Mouse (Mus musculus): Measurements from ENCODE around the gene Dbi. TPM values are rescaled to one million over a fixed set of nuclear protein-coding genes. Genes with fewer than 3 reads are reported as not detected.

The Dbi gene
- polyA plus RNA-seq (2014; fragmentation: Nextera tagmentation; extraction: Ambion mirVana): 752 and 816 TPM in 2 replicates

- 1% methylated on average over 52 of the region's 52 CpGs for WGBS
- H3K9ac ChIP-seq (ENCODE audit: low read length): peak within 1 kb of the TSS; percentile 63
These were observed at the start of gene Dbi, which contains the start of gene 3110009E18Rik for GRCm38 (mm10) chr1:120120969-120121811. TSS of gene Dbi (minus strand) at chr1:120121078. TSS of gene 3110009E18Rik (plus strand) at chr1:120121187.

GRCm38 (mm10) chr1:120170307-120170706, 49.4 kb upstream of the Dbi start:
- WGBS: 85% methylated on average over 7 of the region's 7 CpGs
- DNase-seq (ENCODE audit: low spot score) (no peak), ATAC-seq (replicated peaks; ENCODE audit: low FRiP score, low TSS enrichment, low read depth) (no peak)
- Histone ChIP-seq H3K4me3 (ENCODE audit: low read depth, low read length) (no peak overlapping the region), H3K9ac (ENCODE audit: low read length) (no peak overlapping the region), H3K9me3 (ENCODE audit: control insufficient read depth, low read length) (no peaks in the 10 kb centered on the region), H3K4me1 (replicated peaks; ENCODE audit: control insufficient read depth, insufficient read depth, low read length) (no peaks in the 10 kb centered on the region), H3K27ac (ENCODE audit: low read depth) (no peak overlapping the region), H3K36me3 (ENCODE audit: control insufficient read depth, insufficient read depth, low read length) (no peaks in the 10 kb centered on the region), H3K4me2 (ENCODE audit: low read length) (no peak overlapping the region), H3K27me3 (replicated peaks; ENCODE audit: control insufficient read depth, insufficient read depth, low read length) (no peaks in the 10 kb centered on the region)

More at GRCm38 (mm10) chr1:120120969-120121811, at the start of gene Dbi, which contains the start of gene 3110009E18Rik:
- ATAC-seq (replicated peaks; ENCODE audit: low FRiP score, low TSS enrichment, low read depth): peak; percentile 94
- peaks cover 14% of the 10 kb centered on the region for H3K36me3 ChIP-seq (ENCODE audit: control insufficient read depth, insufficient read depth, low read length)
- no peaks in the 10 kb centered on the region for H3K27me3 ChIP-seq (replicated peaks; ENCODE audit: control insufficient read depth, insufficient read depth, low read length)
- H3K4me3 ChIP-seq (ENCODE audit: low read depth, low read length): peak within 1 kb of the TSS; percentile 50
- peaks cover 4% of the 10 kb centered on the region; the same call in 1 of the 2 replicates for H3K4me1 ChIP-seq (replicated peaks; ENCODE audit: control insufficient read depth, insufficient read depth, low read length)
- H3K4me2 ChIP-seq (ENCODE audit: low read length): peak within 1 kb of the TSS; percentile 80
- no peaks in the 10 kb centered on the region for H3K9me3 ChIP-seq (ENCODE audit: control insufficient read depth, low read length)
- peak within 1 kb of the TSS; percentile 94 for H3K27ac ChIP-seq (ENCODE audit: low read depth)
- peak; percentile 95 for DNase-seq (ENCODE audit: low spot score)

GRCm38 (mm10) chr1:120168674-120169073, 47.8 kb upstream of the Dbi start:
- Histone ChIP-seq H3K27me3 (replicated peaks; ENCODE audit: control insufficient read depth, insufficient read depth, low read length) (no peaks in the 10 kb centered on the region), H3K9ac (ENCODE audit: low read length) (no peak overlapping the region), H3K9me3 (ENCODE audit: control insufficient read depth, low read length) (no peaks in the 10 kb centered on the region), H3K4me2 (ENCODE audit: low read length) (no peak overlapping the region), H3K36me3 (ENCODE audit: control insufficient read depth, insufficient read depth, low read length) (no peaks in the 10 kb centered on the region), H3K4me1 (replicated peaks; ENCODE audit: control insufficient read depth, insufficient read depth, low read length) (no peaks in the 10 kb centered on the region), H3K27ac (ENCODE audit: low read depth) (no peak overlapping the region), H3K4me3 (ENCODE audit: low read depth, low read length) (no peak overlapping the region)
- ATAC-seq (replicated peaks; ENCODE audit: low FRiP score, low TSS enrichment, low read depth) (no peak), DNase-seq (ENCODE audit: low spot score) (no peak)
- WGBS: 69% methylated on average over 7 of the region's 7 CpGs

- 58% methylated on average over 4 of the region's 4 CpGs for WGBS
- H3K36me3 ChIP-seq (ENCODE audit: control insufficient read depth, insufficient read depth, low read length): no peaks in the 10 kb centered on the region
- no peak overlapping the region for H3K9ac ChIP-seq (ENCODE audit: low read length)
- DNase-seq (ENCODE audit: low spot score) (no peak), ATAC-seq (replicated peaks; ENCODE audit: low FRiP score, low TSS enrichment, low read depth) (no peak)
- H3K4me1 ChIP-seq (replicated peaks; ENCODE audit: control insufficient read depth, insufficient read depth, low read length): no peaks in the 10 kb centered on the region
- H3K27ac ChIP-seq (ENCODE audit: low read depth): no peak overlapping the region
- H3K9me3 ChIP-seq (ENCODE audit: control insufficient read depth, low read length): no peaks in the 10 kb centered on the region
- no peaks in the 10 kb centered on the region for H3K27me3 ChIP-seq (replicated peaks; ENCODE audit: control insufficient read depth, insufficient read depth, low read length)
- H3K4me3 ChIP-seq (ENCODE audit: low read depth, low read length): no peak overlapping the region
- no peak overlapping the region for H3K4me2 ChIP-seq (ENCODE audit: low read length)
These were observed 47.1 kb upstream of the Dbi start for GRCm38 (mm10) chr1:120168016-120168415.

GRCm38 (mm10) chr1:120162616-120163015, 41.7 kb upstream of the Dbi start:
- Histone ChIP-seq H3K4me3 (ENCODE audit: low read depth, low read length) (no peak overlapping the region), H3K27ac (ENCODE audit: low read depth) (no peak overlapping the region), H3K4me1 (replicated peaks; ENCODE audit: control insufficient read depth, insufficient read depth, low read length) (no peaks in the 10 kb centered on the region), H3K36me3 (ENCODE audit: control insufficient read depth, insufficient read depth, low read length) (no peaks in the 10 kb centered on the region), H3K4me2 (ENCODE audit: low read length) (no peak overlapping the region), H3K9ac (ENCODE audit: low read length) (no peak overlapping the region), H3K9me3 (ENCODE audit: control insufficient read depth, low read length) (no peaks in the 10 kb centered on the region), H3K27me3 (replicated peaks; ENCODE audit: control insufficient read depth, insufficient read depth, low read length) (no peaks in the 10 kb centered on the region)
- WGBS: 67% methylated on average over 1 of the region's 1 CpGs
- ATAC-seq (replicated peaks; ENCODE audit: low FRiP score, low TSS enrichment, low read depth) (no peak), DNase-seq (ENCODE audit: low spot score) (no peak)

GRCm38 (mm10) chr1:120161502-120161901, 40.6 kb upstream of the Dbi start:
- Histone ChIP-seq H3K9ac (ENCODE audit: low read length) (no peak overlapping the region), H3K9me3 (ENCODE audit: control insufficient read depth, low read length) (no peaks in the 10 kb centered on the region), H3K27me3 (replicated peaks; ENCODE audit: control insufficient read depth, insufficient read depth, low read length) (no peaks in the 10 kb centered on the region), H3K4me3 (ENCODE audit: low read depth, low read length) (no peak overlapping the region), H3K4me2 (ENCODE audit: low read length) (no peak overlapping the region), H3K27ac (ENCODE audit: low read depth) (no peak overlapping the region), H3K4me1 (replicated peaks; ENCODE audit: control insufficient read depth, insufficient read depth, low read length) (no peaks in the 10 kb centered on the region), H3K36me3 (ENCODE audit: control insufficient read depth, insufficient read depth, low read length) (no peaks in the 10 kb centered on the region)
- ATAC-seq (replicated peaks; ENCODE audit: low FRiP score, low TSS enrichment, low read depth) (no peak), DNase-seq (ENCODE audit: low spot score) (no peak)
- WGBS: 92% methylated on average over 5 of the region's 5 CpGs

GRCm38 (mm10) chr1:120158474-120159127, 37.7 kb upstream of the Dbi start:
- Histone ChIP-seq H3K9ac (ENCODE audit: low read length) (no peak overlapping the region), H3K9me3 (ENCODE audit: control insufficient read depth, low read length) (no peaks in the 10 kb centered on the region), H3K4me1 (replicated peaks; ENCODE audit: control insufficient read depth, insufficient read depth, low read length) (no peaks in the 10 kb centered on the region), H3K4me3 (ENCODE audit: low read depth, low read length) (no peak overlapping the region), H3K4me2 (ENCODE audit: low read length) (no peak overlapping the region), H3K36me3 (ENCODE audit: control insufficient read depth, insufficient read depth, low read length) (no peaks in the 10 kb centered on the region), H3K27me3 (replicated peaks; ENCODE audit: control insufficient read depth, insufficient read depth, low read length) (no peaks in the 10 kb centered on the region), H3K27ac (ENCODE audit: low read depth) (no peak overlapping the region)
- DNase-seq (ENCODE audit: low spot score) (no peak), ATAC-seq (replicated peaks; ENCODE audit: low FRiP score, low TSS enrichment, low read depth) (no peak)
- 83% methylated on average over 9 of the region's 9 CpGs for WGBS

- Histone ChIP-seq H3K4me3 (ENCODE audit: low read depth, low read length) (no peak overlapping the region), H3K27me3 (replicated peaks; ENCODE audit: control insufficient read depth, insufficient read depth, low read length) (no peaks in the 10 kb centered on the region), H3K4me2 (ENCODE audit: low read length) (no peak overlapping the region), H3K36me3 (ENCODE audit: control insufficient read depth, insufficient read depth, low read length) (no peaks in the 10 kb centered on the region), H3K27ac (ENCODE audit: low read depth) (no peak overlapping the region), H3K9me3 (ENCODE audit: control insufficient read depth, low read length) (no peaks in the 10 kb centered on the region), H3K4me1 (replicated peaks; ENCODE audit: control insufficient read depth, insufficient read depth, low read length) (no peaks in the 10 kb centered on the region), H3K9ac (ENCODE audit: low read length) (no peak overlapping the region)
- ATAC-seq (replicated peaks; ENCODE audit: low FRiP score, low TSS enrichment, low read depth) (no peak), DNase-seq (ENCODE audit: low spot score) (peak; percentile 54)
- WGBS: 26% methylated on average over 1 of the region's 1 CpGs
These were observed 34.4 kb upstream of the Dbi start for GRCm38 (mm10) chr1:120155325-120155724.

Measured in intestine, embryonic 14.5 days (tissue).